Mouse (Mus musculus): ENCODE data around the gene Cacna2d4.

- no peak for TF ChIP-seq CTCF (IDR thresholded peaks at IDR 0.05; ENCODE audit: borderline replicate concordance, control insufficient read depth, extremely low read depth, insufficient read depth, low read length, poor library complexity)
- TF ChIP-seq POLR2A (IDR thresholded peaks at IDR 0.05; ENCODE audit: control insufficient read depth, extremely low read depth, insufficient read depth, low read length, poor library complexity), result no peak
These were observed 89.7 kb downstream of the Cacna2d4 start for GRCm38 (mm10) chr6:119325978-119326377.
